Mouse (Mus musculus): ENCODE data around the gene Dusp12.

DNA sequence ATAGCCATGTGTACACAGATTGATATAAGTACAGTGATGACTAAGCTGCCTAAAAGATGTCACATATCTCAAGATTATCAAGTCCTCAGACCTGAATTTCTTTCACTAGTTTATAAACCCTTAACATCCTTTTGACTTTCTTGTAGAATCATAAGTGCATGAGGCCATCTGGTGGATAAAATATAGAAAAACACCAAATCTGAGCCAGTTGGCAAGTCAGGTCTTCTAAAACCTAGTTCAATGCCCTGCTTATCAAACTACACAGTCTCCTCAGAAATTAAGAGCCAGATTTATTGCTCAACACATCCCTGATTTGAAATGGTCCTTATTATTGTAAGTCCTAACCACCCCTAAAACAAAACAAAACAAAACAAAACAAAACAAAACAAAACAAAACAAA is 45.7 kb downstream of the Dusp12 start:
- TF ChIP-seq GATA1 (IDR thresholded peaks at IDR 0.05; ENCODE audit: low read length), result no peak
- TF ChIP-seq TAL1 (IDR thresholded peaks at IDR 0.05; ENCODE audit: low read length), result no peak
